In genomic region chr11:105362946-105363597, GRCm38 (mm10) we compare ENCODE assay signal across 9 mouse cellular contexts.
DNase-seq lines count a peak whose midpoint lies in the region; ATAC-seq and TF ChIP-seq lines count a peak whose summit lies in the region.
"Had no signal": no experiment of that assay in that cellular context is flagged by ENCODE, and none has a peak within 500 bp of the region (broad histone marks: within the 10 kb centered on the region; RNA-seq: fewer than 3 reads in every experiment).

No protein-coding gene starts in this region.

- peak overlapping the region; percentile 90 for H3K4me2 ChIP-seq in heart, embryonic 11.5 days
- H3K4me2 ChIP-seq in kidney, embryonic 16.5 days (replicated peaks; ENCODE audit: low read depth, low read length), result peak overlapping the region; percentile 87

- peaks cover 42% of the 10 kb centered on the region for H3K4me1 ChIP-seq in heart, embryonic 11.5 days (ENCODE audit: control insufficient read depth, insufficient read depth, low read length)
- H3K4me1 ChIP-seq in kidney, embryonic 16.5 days (ENCODE audit: insufficient read depth, low read length), result peaks cover 26% of the 10 kb centered on the region

- H3K36me3 ChIP-seq in C2C12 (ENCODE audit: control insufficient read depth, insufficient read depth), result no peaks in the 10 kb centered on the region
- H3K36me3 ChIP-seq in heart, embryonic 11.5 days (ENCODE audit: control insufficient read depth, insufficient read depth, low read length), result no peaks in the 10 kb centered on the region
- no peaks in the 10 kb centered on the region for H3K36me3 ChIP-seq in kidney, embryonic 16.5 days (ENCODE audit: insufficient read depth, low read length)
- H3K36me3 ChIP-seq: G1E had no signal

- no peaks in the 10 kb centered on the region for H3K9me3 ChIP-seq in heart, embryonic 11.5 days (replicated peaks; ENCODE audit: control insufficient read depth, low read length)
- H3K9me3 ChIP-seq in kidney, embryonic 16.5 days (ENCODE audit: low read length), result no peaks in the 10 kb centered on the region
- H3K9me3 ChIP-seq: G1E had no signal

- DNase-seq in brain, embryonic 18.5 days (ENCODE audit: low read depth, low spot score), result peak; percentile 55
- peak; percentile 84 for DNase-seq in liver
- DNase-seq in monocyte, adult 2 months (ENCODE audit: low read depth in 1 of 2, low spot score in 2 of 2), result peak; percentile 10 to 33
- DNase-seq in spleen, postnatal 4 days (ENCODE audit: low spot score in 2 of 2), result peak; percentile 81 to 94

- H3K27ac ChIP-seq in heart, embryonic 11.5 days (ENCODE audit: low read depth, low read length), result peak overlapping the region; percentile 87
- H3K27ac ChIP-seq in kidney, embryonic 16.5 days (ENCODE audit: low read length), result no peak overlapping the region

- H3K79me2 ChIP-seq in C2C12 (ENCODE audit: control insufficient read depth, insufficient read depth), result no peaks in the 10 kb centered on the region

- no peaks in the 10 kb centered on the region for H3K79me3 ChIP-seq in C2C12 (ENCODE audit: low read depth)

- H3K4me3 ChIP-seq in C2C12 (ENCODE audit: insufficient read depth, poor library complexity, severe bottlenecking), result no peak overlapping the region
- H3K4me3 ChIP-seq in heart, embryonic 11.5 days (ENCODE audit: low read depth, low read length), result peak overlapping the region; percentile 61
- peak overlapping the region; percentile 60 for H3K4me3 ChIP-seq in kidney, embryonic 16.5 days (ENCODE audit: low read length)

- peak overlapping the region; percentile 49 for H3ac ChIP-seq in C2C12 (ENCODE audit: control insufficient read depth, insufficient read length, low read depth)

- ATAC-seq in erythroblast, adult 5-6 weeks (replicated peaks; ENCODE audit: low FRiP score, poor library complexity, severe bottlenecking), result peak; percentile 45
- peak; percentile 31 for ATAC-seq in heart, embryonic 11.5 days (replicated peaks; ENCODE audit: insufficient number of reproducible peaks, low FRiP score, low TSS enrichment)
- peak; percentile 72 for ATAC-seq in kidney, embryonic 16.5 days (ENCODE audit: low FRiP score, low TSS enrichment)

- WGBS in heart, embryonic 11.5 days (ENCODE audit: insufficient replicate concordance), result under 1% methylated on average over 40 of the region's 40 CpGs
- WGBS in kidney, embryonic 16.5 days, result under 1% methylated on average over 40 of the region's 40 CpGs

- peak overlapping the region; percentile 80 for H3K9ac ChIP-seq in heart, embryonic 11.5 days (ENCODE audit: low read depth, low read length)
- H3K9ac ChIP-seq in kidney, embryonic 16.5 days (replicated peaks; ENCODE audit: low read length), result peak overlapping the region; percentile 68

- TF ChIP-seq CTCF in C2C12 (IDR thresholded peaks at IDR 0.05; ENCODE audit: control insufficient read depth, insufficient read depth, insufficient read length), result peak; percentile 90

- H3K27me3 ChIP-seq in C2C12 (ENCODE audit: control insufficient read depth, insufficient read depth, insufficient read length), result no peaks in the 10 kb centered on the region
- H3K27me3 ChIP-seq in heart, embryonic 11.5 days (ENCODE audit: control insufficient read depth, insufficient read depth, low read length), result no peaks in the 10 kb centered on the region
- H3K27me3 ChIP-seq in kidney, embryonic 16.5 days (ENCODE audit: insufficient read depth, low read length), result no peaks in the 10 kb centered on the region

TF ChIP-seq in C2C12, 6 proteins besides CTCF, POLR2A, EP300 and RAD21:
- no peak for TF ChIP-seq USF1 (IDR thresholded peaks at IDR 0.05; ENCODE audit: low read depth)
- no peak for TF ChIP-seq CEBPB (IDR thresholded peaks at IDR 0.05; ENCODE audit: low read depth)
- TF ChIP-seq MYOG (IDR thresholded peaks at IDR 0.05; ENCODE audit: control insufficient read depth, extremely low read depth, insufficient read length), result no peak
- TF ChIP-seq MAX (IDR thresholded peaks at IDR 0.05), result no peak
- no peak for TF ChIP-seq FOSL1 (IDR thresholded peaks at IDR 0.05; ENCODE audit: insufficient read depth, low read length, poor library complexity, severe bottlenecking)
- no peak for TF ChIP-seq MYOD1 (IDR thresholded peaks at IDR 0.05; ENCODE audit: control insufficient read depth, insufficient read length, low read depth)
TF ChIP-seq in C2C12: peak in this region for 0.

Comparison
In these comparisons a context has a peak if more than half of its experiments do, and no peak if none do; other contexts are left out.
1. DNase-seq: peak in every context shown above with its lines; median percentile 88 in spleen, postnatal 4 days; 84 in liver; 55 in brain, embryonic 18.5 days; 22 in monocyte, adult 2 months.